Mouse (Mus musculus): ENCODE data around the gene Tusc2.

The Tusc2 gene

DNA sequence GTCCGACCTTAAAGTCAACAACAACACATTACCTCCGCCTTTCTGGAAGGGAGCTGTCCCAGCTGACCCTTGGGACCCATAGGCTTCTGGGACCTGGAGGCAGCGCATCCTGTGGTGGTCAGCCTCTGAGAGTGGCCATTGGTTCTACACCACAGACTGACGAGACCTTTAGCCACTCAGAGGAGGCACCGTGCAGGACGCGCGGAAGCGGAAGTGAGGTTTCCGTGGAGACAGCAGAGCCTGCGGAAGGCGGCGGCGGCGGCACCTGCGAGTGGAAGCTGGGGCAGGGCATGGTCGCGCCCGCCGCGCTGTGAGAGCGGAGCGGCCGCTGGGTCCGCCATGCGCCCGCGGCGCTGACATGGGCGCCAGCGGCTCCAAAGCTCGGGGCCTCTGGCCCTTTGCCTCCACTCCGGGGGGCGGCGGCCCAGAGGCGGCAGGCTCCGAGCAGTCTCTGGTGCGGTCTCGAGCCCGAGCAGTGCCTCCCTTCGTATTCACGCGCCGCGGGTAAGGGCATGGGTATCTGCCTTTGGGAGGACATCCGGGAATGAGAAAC is at the start of gene Tusc2:
Tusc2 (plus strand) TSS at position 227 of the 553 bp plus-strand sequence.
- DNase-seq (ENCODE audit: low spot score in 2 of 2): peak; percentile 92 to 96

- DNase-seq (ENCODE audit: low spot score in 2 of 2): peak; percentile 76 to 94
These were observed 48.6 kb upstream of the Tusc2 start for GRCm38 (mm10) chr9:107514303-107514955.

- no peak for DNase-seq (ENCODE audit: low spot score in 2 of 2)
These were observed 42.7 kb upstream of the Tusc2 start for GRCm38 (mm10) chr9:107520331-107520730.

GRCm38 (mm10) chr9:107521190-107521589 is 41.9 kb upstream of the Tusc2 start:
- no peak for DNase-seq (ENCODE audit: low spot score in 2 of 2)

- DNase-seq (ENCODE audit: low spot score in 2 of 2): no peak
These were observed 41.2 kb upstream of the Tusc2 start for GRCm38 (mm10) chr9:107521711-107522399.

DNA sequence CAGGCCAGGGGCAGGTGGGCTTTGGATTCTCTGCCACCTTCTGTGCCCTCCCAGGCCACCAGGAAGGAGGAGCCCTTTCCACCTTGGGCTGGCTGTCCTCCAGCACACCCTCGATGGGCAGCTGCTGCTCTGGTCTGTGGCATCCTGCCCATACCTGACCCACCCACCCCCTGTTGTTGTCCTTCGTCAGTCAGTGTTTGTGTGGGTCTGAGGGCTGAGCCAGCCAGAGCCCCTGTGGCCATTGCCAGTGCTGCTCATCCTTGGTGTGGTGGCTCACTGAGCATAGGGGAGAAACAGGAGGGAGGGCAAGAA is 40.7 kb upstream of the Tusc2 start:
- DNase-seq (ENCODE audit: low spot score in 2 of 2): no peak

GRCm38 (mm10) chr9:107526198-107527026 is 36.6 kb upstream of the Tusc2 start:
- peak; percentile 84 to 93 for DNase-seq (ENCODE audit: low spot score in 2 of 2)

- DNase-seq (ENCODE audit: low spot score in 2 of 2): peak; percentile 87 to 91
These were observed 29.2 kb upstream of the Tusc2 start, which contains the start of gene Tmem115 for GRCm38 (mm10) chr9:107533791-107534407. Gene Tmem115, plus strand, starts transcription at chr9:107533945.

DNA sequence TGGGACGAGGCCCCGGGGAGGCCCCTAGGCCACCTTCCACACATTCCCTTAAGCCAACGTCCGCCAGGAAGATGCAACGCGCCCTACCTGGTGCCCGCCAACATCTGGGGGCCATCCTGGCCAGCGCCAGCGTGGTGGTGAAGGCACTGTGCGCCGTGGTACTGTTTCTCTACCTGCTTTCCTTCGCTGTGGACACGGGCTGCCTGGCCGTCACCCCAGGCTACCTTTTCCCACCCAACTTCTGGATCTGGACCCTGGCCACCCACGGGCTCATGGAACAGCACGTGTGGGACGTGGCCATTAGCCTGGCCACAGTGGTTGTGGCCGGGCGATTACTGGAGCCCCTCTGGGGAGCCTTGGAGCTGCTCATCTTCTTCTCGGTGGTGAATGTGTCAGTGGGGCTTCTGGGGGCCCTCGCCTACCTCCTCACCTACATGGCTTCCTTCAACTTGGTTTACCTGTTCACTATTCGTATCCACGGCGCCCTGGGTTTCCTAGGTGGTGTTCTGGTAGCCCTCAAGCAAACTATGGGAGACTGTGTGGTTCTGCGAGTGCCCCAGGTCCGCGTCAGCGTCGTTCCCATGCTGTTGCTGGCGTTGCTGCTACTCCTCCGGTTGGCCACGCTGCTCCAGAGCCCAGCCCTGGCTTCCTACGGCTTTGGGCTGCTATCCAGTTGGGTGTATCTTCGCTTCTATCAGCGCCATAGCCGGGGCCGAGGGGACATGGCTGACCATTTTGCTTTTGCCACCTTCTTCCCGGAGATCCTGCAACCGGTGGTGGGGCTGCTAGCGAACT is 28.4 kb upstream of the Tusc2 start:
- peak; percentile 40 to 75 for DNase-seq (ENCODE audit: low spot score in 2 of 2)

DNA sequence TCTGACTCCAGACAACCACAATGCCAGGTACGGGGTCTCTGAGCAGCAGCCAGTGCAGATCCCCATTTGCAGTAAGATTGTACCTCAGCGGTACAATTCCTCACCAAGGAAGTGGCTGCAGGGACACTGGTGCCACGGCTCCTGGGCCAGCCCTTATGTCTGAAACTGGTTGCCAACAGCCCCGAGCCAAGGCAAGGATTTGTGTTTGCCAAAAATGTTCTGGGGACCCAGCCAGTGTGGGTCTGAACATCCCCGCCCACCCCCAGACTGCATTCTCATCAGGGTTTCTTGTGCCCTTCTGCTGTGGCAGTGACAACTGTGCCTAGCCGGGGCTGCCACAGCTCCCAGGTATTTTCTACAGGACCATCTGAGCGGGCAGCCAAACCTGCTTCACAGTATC is 24.8 kb upstream of the Tusc2 start:
- no peak for DNase-seq (ENCODE audit: low spot score in 2 of 2)

DNA sequence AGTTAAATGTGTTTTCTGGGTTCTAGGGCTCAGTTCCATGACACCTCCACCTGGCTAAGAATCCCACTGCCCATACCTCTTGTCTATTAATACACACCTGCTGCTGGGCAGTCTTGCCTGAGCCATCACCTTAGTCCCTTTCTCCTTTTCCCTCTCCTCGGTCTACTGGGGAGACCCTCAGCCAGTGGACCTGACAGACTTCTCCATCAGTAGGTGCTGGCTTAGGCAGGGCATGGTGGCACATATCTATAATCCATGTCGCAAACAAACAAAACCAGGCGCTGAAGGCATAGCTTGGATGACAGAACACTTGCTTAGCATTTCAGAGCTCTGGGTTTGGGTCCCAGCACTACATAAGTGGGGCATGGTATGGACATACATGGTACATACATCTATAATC is 24.3 kb upstream of the Tusc2 start:
- no peak for DNase-seq (ENCODE audit: low spot score in 2 of 2)

GRCm38 (mm10) chr9:107539940-107540339 is 23.1 kb upstream of the Tusc2 start:
- no peak for DNase-seq (ENCODE audit: low spot score in 2 of 2)

DNA sequence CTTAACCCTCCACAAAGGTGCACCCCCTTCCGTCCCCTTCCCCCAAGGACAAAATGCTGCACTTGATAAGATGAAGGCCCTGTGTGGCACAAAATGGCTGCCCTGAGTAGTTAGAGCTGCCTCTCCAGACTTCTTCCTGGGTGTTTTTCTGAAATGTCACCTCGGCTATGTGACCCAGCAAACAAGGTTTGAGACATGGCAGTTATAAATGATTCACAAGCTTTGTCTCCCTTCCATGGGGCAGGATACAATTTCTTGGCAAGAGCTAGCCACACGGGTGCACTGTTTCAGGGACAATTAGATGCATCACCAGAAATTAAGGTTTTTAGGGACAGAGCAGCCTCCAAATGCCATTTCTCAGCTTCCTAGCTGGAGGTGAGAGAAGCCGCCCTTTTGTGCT is 22.6 kb upstream of the Tusc2 start:
- DNase-seq (ENCODE audit: low spot score in 2 of 2): no peak

GRCm38 (mm10) chr9:107541005-107541404 is 22.1 kb upstream of the Tusc2 start:
- DNase-seq (ENCODE audit: low spot score in 2 of 2): no peak

GRCm38 (mm10) chr9:107541474-107542351 is 21.3 kb upstream of the Tusc2 start, which contains the start of the genes Cyb561d2 and Nprl2:
Gene Cyb561d2, minus strand, starts transcription at chr9:107542193.
Gene Nprl2, plus strand, starts transcription at chr9:107542226.
- peak; percentile 89 to 92 for DNase-seq (ENCODE audit: low spot score in 2 of 2)

DNA sequence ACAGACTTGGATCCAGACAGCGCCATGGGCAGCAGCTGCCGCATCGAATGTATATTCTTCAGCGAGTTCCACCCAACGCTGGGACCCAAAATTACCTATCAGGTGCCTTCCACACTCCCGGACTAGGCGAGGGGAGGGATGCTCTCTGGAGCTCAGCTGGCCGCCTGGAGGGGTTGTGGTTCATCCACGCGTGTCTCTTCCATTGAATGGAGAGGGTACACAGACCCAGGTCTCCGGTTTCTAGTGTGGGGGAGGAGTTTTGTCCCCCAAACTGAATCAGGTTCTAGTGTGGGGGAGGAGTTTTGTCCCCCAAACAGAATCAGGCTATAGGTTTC is 20.7 kb upstream of the Tusc2 start:
- DNase-seq (ENCODE audit: low spot score in 2 of 2): no peak

DNA sequence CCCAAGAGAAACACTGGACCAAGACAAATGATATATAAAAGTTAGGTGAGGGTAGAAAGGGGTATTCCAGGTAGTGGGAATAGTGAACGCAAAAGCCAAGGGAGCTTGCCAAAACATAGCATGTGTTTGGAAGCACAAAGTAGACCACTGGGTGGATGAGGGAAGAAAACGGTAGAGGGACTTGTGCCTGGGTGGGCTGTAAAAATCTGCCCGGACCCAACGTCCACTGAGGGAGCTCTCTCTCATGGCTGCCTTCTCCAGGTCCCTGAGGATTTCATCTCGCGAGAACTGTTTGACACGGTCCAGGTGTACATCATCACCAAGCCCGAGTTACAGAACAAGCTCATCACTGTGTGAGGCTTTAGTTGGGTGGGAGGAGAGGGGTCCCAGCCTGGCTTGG is 20.3 kb upstream of the Tusc2 start:
- DNase-seq (ENCODE audit: low spot score in 2 of 2): no peak

DNA sequence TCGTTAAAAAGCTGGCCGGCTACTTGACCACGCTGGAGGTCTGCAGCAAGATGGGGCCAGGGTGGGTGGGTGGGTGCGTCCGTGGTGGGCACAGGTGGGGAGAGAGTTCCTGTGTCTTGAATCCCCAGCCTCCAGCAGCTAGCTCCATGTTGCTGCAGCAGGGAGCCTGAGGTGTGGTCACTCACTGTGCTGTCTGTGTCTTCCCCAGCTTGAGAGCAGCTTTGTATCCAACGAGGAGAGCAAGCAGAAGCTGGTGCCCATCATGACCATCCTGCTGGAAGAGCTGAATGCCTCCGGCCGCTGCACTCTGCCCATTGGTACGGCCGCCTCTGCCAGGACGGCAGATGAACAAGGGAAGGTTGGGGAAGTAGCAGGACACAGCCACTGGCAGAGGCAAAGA is 19.8 kb upstream of the Tusc2 start:
- no peak for DNase-seq (ENCODE audit: low spot score in 2 of 2)

DNA sequence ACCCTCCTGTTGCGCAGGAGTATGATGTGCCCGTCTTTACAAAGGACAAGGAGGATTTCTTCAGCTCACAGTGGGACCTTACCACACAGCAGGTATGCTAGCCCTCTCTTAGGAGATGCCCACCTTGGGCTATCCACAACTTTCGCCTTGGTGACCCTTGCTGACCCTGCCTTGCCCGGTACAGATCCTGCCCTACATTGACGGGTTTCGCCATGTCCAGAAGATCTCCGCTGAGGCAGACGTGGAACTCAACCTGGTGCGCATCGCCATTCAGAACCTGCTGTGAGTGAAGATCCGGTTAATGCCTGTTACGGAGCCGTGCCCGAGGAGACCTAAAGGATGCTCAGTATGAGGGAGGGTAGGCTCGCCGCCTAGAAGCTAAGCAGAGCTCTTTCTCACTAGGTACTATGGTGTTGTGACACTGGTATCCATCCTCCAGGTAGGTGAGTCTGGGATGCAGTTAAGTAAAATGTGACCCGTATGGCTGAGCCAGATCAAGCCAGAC is 18.8 kb upstream of the Tusc2 start:
- no peak for DNase-seq (ENCODE audit: low spot score in 2 of 2)

DNA sequence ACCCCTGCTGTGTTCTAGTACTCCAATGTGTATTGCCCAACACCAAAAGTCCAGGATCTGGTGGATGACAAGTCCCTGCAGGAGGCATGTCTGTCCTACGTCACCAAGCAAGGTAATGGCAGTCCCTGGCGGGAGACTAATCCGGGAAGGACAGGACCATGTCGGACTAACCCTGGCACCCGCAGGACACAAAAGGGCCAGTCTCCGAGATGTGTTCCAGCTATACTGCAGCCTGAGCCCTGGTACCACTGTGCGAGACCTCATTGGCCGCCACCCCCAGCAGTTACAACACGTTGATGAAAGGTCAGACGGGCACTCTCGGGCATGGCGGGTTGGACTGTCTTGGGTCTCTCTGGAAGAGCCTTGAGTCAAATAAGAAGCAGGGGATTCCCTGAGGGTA is 18.3 kb upstream of the Tusc2 start:
- DNase-seq (ENCODE audit: low spot score in 2 of 2): no peak
